Mouse (Mus musculus): ENCODE data around the gene Gca. TPM values are rescaled to one million over a fixed set of nuclear protein-coding genes. Genes with fewer than 3 reads are reported as not detected.

Gene Gca
- 10 to 100 TPM; 36.7 to 37.8 TPM for total RNA-seq (2021)
- long read RNA-seq, experiment 1, transcript Gca-201 (8 exons, 3,330 nt) = major isoform, 32 of 34 reads
- long read RNA-seq, experiment 1, partial matches to known transcripts = 0 of 34 reads
- long read RNA-seq, experiment 1, other reads (novel, unspliced or antisense) = 2 of 34 reads
- long read RNA-seq, experiment 2, transcript Gca-201 (8 exons, 3,330 nt) = major isoform, 24 of 28 reads
- long read RNA-seq, experiment 2, partial matches to known transcripts = 1 of 28 reads
- long read RNA-seq, experiment 2, other reads (novel, unspliced or antisense) = 3 of 28 reads

DNA sequence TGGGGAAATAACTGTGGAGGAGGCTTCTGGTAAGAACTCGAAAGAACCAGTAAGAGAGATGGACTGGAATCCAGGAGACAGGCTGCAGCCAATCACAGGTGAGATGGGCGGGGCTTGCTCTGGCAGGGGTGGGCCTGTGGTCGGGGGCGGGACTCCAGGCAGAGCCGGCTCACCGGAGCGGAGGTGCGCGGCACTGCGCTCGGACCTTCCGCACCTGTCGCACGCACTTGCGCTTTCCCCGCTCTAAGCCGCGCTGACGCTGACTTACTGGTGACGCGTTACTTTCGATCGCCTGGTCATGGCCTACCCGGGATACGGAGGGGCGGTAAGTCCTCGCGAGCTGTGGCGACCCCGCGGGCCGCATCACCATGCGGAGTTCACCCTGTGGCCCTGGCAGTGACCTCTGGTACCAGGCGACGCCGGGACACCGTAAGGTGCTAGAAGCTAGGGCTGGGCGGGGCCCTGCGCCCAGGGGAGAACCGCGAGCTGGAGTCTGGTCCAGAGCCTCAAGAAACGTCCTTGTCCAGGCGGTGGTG is at the start of gene Gca:
Gca (plus strand) TSS at position 151 of the 536 bp plus-strand sequence.
- intact Hi-C loops (cut with DNase I) = no loop called here
- DNase-seq = peak; percentile 76 to 81

- intact Hi-C loops (cut with DNase I) = no loop called here
- no peak for DNase-seq
These were observed 45.1 kb upstream of the Gca start for GRCm38 (mm10) chr2:62618934-62619341.

DNA sequence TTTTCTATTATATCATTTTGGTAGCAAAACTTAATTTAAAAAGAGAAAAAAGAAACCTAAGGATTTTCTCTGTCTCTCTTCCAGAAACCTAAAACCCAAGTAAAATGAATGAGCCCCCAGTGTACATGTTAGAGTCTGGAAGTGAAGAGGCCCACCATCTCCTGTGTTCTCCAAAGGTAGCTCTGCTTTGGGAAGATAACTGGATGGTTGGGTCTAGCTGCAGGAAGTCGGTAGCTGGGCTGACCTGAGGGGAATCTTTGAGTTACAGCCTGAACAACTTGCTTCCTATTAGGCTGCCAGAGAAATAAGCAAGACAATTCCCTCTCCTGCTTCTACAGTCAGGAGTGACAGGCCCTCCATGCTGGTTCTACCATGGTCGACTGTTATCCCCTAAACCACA is 44.4 kb upstream of the Gca start:
- no peak for DNase-seq
- intact Hi-C loops (cut with DNase I) = no loop called here

DNA sequence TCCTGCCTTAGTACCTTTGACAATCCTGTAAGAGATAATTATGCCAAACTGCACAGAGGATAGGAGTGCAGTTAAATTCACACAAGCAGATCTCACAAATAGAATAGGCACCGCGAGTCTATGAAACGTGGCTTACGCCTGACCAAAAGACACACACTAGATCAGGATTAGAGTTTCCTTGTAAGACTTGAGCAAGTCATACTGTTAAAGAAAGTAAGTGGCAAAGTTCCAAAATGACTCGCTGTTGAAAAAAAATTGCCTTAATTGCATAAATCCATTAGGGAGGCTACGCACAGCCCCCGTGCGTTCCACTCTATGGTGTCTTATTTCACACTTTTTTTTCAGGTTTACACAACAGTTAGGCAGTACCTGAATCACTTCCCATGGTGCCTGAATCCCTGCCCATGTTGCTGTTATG is 41.1 kb upstream of the Gca start:
- no peak for DNase-seq
- intact Hi-C loops (cut with DNase I) = no loop called here

DNA sequence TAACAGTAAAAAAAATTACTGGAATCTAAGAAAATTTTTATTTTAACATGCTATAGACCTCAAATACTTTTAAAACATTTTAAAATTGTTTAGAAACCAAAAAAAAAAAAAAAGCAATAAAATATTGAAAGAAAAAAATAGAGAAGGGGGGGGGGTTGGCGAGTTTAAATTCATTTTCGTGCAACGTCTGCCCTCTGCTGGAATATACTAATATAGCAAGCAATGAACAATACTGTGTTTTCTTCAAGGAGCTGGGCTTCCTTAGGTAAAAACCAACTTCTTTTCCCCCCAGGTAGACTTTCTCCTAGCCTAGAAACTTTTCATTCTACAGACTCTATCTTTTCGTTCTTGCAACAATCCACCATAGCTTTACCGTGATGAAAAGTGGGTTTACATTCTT is 36.4 kb upstream of the Gca start:
- intact Hi-C loops (cut with DNase I) = loop anchor here (5.0 kb wide), 2 partner anchors 75 to 280 kb away; no protein-coding TSS in a partner anchor
- DNase-seq = peak in 1 of 2 experiments; percentile 25

DNA sequence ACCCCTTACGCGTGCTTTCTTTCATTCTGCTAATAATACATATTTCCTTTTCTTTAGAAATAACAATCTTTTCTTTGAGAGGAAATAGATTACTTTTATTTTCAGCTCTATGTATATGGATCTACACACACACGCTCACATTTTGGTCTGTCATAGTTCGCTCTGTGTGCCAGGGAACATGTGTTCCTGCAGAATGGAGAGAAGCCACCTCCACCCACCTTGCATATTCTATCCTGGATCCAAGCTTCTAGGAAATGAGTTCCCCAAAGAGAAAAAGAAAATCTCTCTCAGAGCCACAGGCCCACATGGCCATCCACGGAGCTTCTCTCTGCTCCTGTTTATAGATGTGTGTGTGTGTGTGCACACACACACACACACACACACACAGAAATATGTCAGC is 35.7 kb upstream of the Gca start:
- no peak for DNase-seq
- intact Hi-C loops (cut with DNase I) = loop anchor here (5.0 kb wide), 2 partner anchors 76 to 281 kb away; no protein-coding TSS in a partner anchor

- peak in 1 of 2 experiments; percentile 26 for DNase-seq
- intact Hi-C loops (cut with DNase I) = loop anchor here (10.0 kb wide), 1 partner anchor 176 kb away; no protein-coding TSS in a partner anchor
These were observed 33.6 kb upstream of the Gca start for GRCm38 (mm10) chr2:62630446-62630845.

DNA sequence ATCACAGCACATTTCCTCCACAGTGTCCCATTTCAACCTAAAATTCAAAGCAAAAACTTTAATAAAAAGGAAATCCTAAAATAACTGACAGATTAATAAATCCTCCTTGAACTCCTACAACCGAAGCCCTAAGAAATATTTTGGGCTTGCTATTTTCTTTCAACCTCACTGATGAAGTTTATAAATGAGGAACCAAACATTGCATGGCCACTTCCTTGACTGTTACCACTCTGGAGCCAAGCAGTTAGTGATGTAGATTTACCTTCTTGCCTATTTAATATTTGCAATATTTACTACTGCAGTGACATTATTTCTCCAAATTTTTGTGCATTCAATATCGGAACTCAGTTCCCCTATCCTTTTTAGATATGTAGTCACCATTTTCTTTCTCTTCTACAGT is 24.2 kb upstream of the Gca start:
- intact Hi-C loops (cut with DNase I) = loop anchor here (10.0 kb wide), 1 partner anchor 185 kb away; no protein-coding TSS in a partner anchor
- no peak for DNase-seq

DNA sequence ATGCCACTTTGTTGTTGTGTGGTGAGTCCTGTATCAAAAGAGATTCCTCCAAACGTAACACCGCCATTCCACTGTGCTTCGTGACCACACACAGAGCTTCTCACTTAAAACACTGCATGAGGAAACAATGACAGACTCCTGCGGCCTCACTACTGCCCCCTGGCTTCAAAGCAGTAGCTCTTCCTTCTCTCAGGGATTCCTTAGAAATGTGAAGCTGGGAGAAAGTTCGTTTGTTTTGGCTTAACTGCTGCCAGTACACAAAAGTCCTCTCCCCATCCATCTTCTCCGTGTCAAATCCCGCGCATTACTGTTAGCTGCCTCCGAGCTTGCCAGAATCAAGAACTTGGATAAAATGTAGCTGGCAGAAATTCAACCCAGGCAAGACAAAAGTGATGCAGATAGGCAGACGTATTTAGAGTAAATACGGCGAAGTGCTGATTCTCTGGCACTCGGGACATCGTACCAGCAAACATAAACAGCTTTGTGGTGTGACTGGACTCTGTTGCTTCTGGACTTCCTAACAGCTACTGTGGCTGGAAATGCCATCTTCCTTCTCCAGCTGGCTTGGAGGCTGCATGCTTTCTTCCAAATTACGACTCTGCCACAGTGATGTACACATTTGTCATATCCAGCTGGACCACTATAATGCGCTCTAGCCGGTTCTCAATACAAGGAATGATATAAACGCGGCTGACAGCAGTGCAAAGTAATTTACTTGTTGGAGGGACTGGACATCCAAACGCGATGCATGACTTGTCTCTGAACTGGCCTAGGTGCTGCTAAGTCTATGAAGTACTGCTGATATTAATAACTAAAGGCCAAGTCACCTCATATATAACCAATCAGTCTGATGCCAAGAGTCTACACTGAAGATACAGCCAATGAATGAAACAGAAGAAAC is 20.4 kb upstream of the Gca start:
- peak; percentile 59 to 74 for DNase-seq
- intact Hi-C loops (cut with DNase I) = no loop called here

GRCm38 (mm10) chr2:62644891-62645290 is 19.2 kb upstream of the Gca start:
- no peak for DNase-seq
- intact Hi-C loops (cut with DNase I) = no loop called here

DNA sequence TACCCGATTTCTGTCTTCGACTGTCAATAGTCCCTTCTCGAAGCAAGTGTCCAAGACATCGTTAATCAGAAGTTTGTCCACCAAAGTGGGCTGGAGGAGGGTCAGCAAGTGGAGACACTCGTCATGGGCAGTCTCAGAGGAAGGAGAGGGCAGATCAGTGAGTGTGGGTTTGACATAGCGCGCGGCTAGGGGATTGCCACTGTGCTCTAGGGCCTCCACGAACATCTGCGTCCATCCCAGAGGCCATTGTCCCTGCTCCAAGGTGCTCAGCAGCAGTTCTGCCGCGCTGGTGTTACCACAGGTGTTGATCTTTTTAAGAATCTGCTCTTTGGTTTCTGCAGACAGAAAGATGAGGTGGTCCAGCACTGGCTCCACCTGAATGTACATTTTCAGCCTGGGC is 18.6 kb upstream of the Gca start:
- DNase-seq = peak; percentile 13 to 20
- intact Hi-C loops (cut with DNase I) = no loop called here

DNA sequence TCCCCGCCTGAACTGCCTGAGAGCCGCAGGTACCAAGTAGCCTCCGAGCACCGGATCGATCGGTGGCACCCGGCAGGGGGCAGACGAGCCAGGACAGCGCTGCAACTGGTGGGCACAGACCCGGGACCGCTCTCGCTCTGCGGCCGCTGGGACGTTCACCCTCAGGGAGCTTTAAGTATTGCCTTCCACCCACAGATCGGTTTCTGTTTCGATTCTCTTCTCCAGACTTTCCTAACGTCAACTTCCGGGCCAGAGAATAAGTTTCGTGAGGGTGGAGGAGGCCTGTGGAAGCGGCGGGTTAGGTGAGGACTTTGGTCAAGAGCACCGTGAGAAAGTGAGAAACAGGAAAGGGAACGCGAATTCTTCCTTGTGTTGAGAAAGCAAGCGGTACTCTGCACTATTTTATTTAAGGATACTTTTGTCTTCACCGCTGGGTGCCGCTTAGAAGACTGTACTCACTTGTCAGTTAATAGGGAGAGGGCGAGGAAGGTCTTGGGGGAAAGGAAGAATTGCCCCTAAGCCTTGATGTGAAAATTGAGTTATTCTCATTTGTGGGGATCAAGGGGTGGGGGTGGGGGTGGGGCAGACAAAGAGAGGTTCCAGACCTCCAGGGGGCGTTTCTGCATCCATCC is 18.0 kb upstream of the Gca start, which contains the start of gene Ifih1:
Ifih1 (minus strand) TSS at position 242 of the 632 bp plus-strand sequence.
- intact Hi-C loops (cut with DNase I) = no loop called here
- DNase-seq = peak; percentile 60 to 69

DNA sequence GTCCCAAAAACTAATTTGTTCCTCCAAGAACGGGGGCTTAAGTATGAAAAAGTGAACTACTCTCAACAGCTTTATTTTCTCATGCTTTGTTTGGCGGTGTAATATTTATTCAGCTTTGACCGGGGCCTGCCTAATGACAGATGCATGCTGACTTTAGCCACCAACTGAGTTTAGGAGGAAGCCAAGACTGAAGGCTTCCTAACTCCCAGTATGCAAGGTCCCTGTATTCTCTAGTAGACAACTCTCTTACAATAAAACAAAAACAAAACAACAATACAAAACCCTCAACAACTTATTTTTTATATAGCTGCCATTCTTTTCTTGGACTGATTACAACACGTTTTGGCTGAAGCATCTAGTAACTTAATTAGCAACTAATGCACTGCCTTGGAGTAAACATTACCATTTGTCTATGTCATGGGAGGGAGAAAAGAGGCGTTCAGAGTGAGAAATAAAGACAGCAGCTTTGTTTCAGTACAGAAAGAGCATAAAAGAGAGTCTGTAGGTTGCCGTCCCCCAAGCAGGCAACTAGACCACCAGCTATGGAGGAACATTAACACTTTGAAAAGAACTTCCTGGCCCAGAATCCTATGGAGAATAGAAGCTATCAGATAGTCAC is 17.3 kb upstream of the Gca start:
- DNase-seq = peak in 1 of 2 experiments; percentile 28
- intact Hi-C loops (cut with DNase I) = no loop called here

GRCm38 (mm10) chr2:62651890-62652289 is 12.2 kb upstream of the Gca start:
- intact Hi-C loops (cut with DNase I) = no loop called here
- DNase-seq = no peak

DNA sequence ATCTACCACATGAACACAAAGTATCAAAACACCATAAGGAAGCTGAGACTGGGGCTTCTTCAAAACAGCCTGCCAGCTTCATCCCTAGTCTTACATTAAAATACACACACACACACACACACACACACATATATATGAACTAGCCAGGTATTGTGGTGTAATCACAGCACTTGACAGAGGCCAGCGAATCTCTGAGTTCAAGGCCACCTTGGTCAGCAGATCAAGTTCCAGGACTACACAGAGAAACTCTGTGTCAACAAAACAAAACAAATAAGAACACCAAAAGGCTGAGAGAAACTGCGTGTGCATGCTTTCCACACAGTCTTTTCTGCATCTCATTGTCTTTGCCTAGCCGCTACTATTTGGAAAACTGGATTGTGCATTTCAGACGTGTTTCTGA is 11.6 kb upstream of the Gca start:
- intact Hi-C loops (cut with DNase I) = no loop called here
- DNase-seq = no peak

- intact Hi-C loops (cut with DNase I) = no loop called here
These were observed 9.4 kb upstream of the Gca start for GRCm38 (mm10) chr2:62654519-62655338.

GRCm38 (mm10) chr2:62656072-62656471 is 8.0 kb upstream of the Gca start:
- DNase-seq = no peak
- intact Hi-C loops (cut with DNase I) = no loop called here

More at GRCm38 (mm10) chr2:62654519-62655338, 9.4 kb upstream of the Gca start:
- peak; percentile 45 to 61 for DNase-seq

DNA sequence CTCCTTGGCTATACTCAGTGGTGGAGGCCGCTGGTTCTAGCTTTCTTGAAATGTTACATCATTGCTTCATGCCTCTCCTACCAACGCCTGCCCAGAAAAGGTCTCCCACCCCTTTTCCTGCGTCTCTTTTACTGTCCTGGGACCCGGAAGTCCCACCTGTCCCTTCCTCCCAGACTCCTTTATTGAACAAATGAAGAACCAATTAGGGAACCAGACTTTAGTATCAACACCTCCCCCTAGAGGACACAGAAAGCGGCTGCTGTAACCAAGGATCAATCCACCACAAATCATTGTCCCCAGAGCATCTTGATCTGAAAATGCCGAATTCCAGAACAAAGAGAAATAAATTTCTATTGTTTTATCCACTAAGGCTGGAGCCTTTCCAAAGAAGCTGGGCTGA is 3.5 kb upstream of the Gca start:
- intact Hi-C loops (cut with DNase I) = no loop called here

DNA sequence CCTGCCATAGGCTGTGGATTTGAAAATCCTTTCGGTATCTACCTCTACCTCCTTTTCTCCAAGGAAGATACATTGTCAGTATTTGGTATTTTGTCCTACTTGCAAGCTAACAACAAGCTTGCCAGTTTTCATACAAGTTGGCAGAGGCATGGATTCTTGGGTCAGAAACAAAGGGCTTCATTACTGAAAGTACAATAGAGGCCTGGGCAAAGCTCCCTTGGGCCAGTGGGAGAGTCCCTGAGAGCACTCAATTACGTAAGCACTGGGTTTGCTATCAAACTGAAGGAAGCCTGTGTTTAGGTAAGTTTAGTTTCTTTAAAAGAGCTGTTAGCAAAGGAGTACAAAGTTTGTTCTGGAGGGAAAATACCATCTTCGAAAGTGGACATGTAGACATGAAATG is 1.5 kb upstream of the Gca start:
- intact Hi-C loops (cut with DNase I) = no loop called here
- DNase-seq = no peak

More for the DNA sequence above, 3.5 kb upstream of the Gca start:
- DNase-seq = no peak
